Mouse (Mus musculus): Measurements from ENCODE around the gene Fbxo5. TPM values are rescaled to one million over a fixed set of nuclear protein-coding genes. Genes with fewer than 3 reads are reported as not detected.
A peak's percentile ranks its signal among the peaks of the same experiment; 100 is the strongest.

The Fbxo5 gene
- polyA plus RNA-seq, 1 experiment, result 23.1 TPM

GRCm38 (mm10) chr10:5815968-5816367 lies 10.6 kb upstream of the Fbxo5 start:
- Histone ChIP-seq H3K4me3 (ENCODE audit: insufficient read depth, low read length) (no peak overlapping the region), H3K27ac (ENCODE audit: insufficient read depth, low read depth, low read length) (no peak overlapping the region), H3K4me1 (ENCODE audit: control insufficient read depth, insufficient read depth, low read length) (no peaks in the 10 kb centered on the region)
- TF ChIP-seq CTCF (IDR thresholded peaks at IDR 0.05; ENCODE audit: low read depth, low read length) (no peak), POLR2A (IDR thresholded peaks at IDR 0.05; ENCODE audit: borderline replicate concordance, low read depth, low read length) (no peak)

- H3K4me1 ChIP-seq (ENCODE audit: control insufficient read depth, insufficient read depth, low read length), result no peaks in the 10 kb centered on the region
- TF ChIP-seq CTCF (IDR thresholded peaks at IDR 0.05; ENCODE audit: low read depth, low read length) (no peak), POLR2A (IDR thresholded peaks at IDR 0.05; ENCODE audit: borderline replicate concordance, low read depth, low read length) (no peak)
- H3K4me3 ChIP-seq (ENCODE audit: insufficient read depth, low read length), result no peak overlapping the region
- H3K27ac ChIP-seq (ENCODE audit: insufficient read depth, low read depth, low read length), result no peak overlapping the region
These were observed 8.3 kb upstream of the Fbxo5 start for GRCm38 (mm10) chr10:5813724-5814123.

GRCm38 (mm10) chr10:5807683-5808082 lies 2.3 kb upstream of the Fbxo5 start:
- TF ChIP-seq CTCF (IDR thresholded peaks at IDR 0.05; ENCODE audit: low read depth, low read length) (no peak), POLR2A (IDR thresholded peaks at IDR 0.05; ENCODE audit: borderline replicate concordance, low read depth, low read length) (no peak)
- no peak overlapping the region for H3K4me3 ChIP-seq (ENCODE audit: insufficient read depth, low read length)
- peaks cover 14% of the 10 kb centered on the region for H3K4me1 ChIP-seq (ENCODE audit: control insufficient read depth, insufficient read depth, low read length)
- peak overlapping the region; percentile 91 for H3K27ac ChIP-seq (ENCODE audit: insufficient read depth, low read depth, low read length)

GRCm38 (mm10) chr10:5806996-5807395 lies 1.6 kb upstream of the Fbxo5 start:
- no peak for TF ChIP-seq CTCF (IDR thresholded peaks at IDR 0.05; ENCODE audit: low read depth, low read length)
- no peak for TF ChIP-seq POLR2A (IDR thresholded peaks at IDR 0.05; ENCODE audit: borderline replicate concordance, low read depth, low read length)
- Histone ChIP-seq H3K27ac (ENCODE audit: insufficient read depth, low read depth, low read length) (peak overlapping the region; percentile 91), H3K4me1 (ENCODE audit: control insufficient read depth, insufficient read depth, low read length) (peaks cover 17% of the 10 kb centered on the region), H3K4me3 (ENCODE audit: insufficient read depth, low read length) (no peak overlapping the region)

GRCm38 (mm10) chr10:5806416-5806815 lies 1.0 kb upstream of the Fbxo5 start:
- H3K4me1 ChIP-seq (ENCODE audit: control insufficient read depth, insufficient read depth, low read length), result peaks cover 17% of the 10 kb centered on the region
- H3K27ac ChIP-seq (ENCODE audit: insufficient read depth, low read depth, low read length), result peak overlapping the region; percentile 91
- TF ChIP-seq CTCF (IDR thresholded peaks at IDR 0.05; ENCODE audit: low read depth, low read length) (no peak), POLR2A (IDR thresholded peaks at IDR 0.05; ENCODE audit: borderline replicate concordance, low read depth, low read length) (no peak)
- peak overlapping the region; percentile 61 for H3K4me3 ChIP-seq (ENCODE audit: insufficient read depth, low read length)

- Histone ChIP-seq H3K4me3 (ENCODE audit: insufficient read depth, low read length) (peak overlapping the region; percentile 73), H3K27ac (ENCODE audit: insufficient read depth, low read depth, low read length) (peak overlapping the region; percentile 91), H3K4me1 (ENCODE audit: control insufficient read depth, insufficient read depth, low read length) (peaks cover 19% of the 10 kb centered on the region)
- TF ChIP-seq POLR2A (IDR thresholded peaks at IDR 0.05; ENCODE audit: borderline replicate concordance, low read depth, low read length) (no peak), CTCF (IDR thresholded peaks at IDR 0.05; ENCODE audit: low read depth, low read length) (no peak)
These were observed 419 bp upstream of the Fbxo5 start for GRCm38 (mm10) chr10:5805731-5806307.

GRCm38 (mm10) chr10:5804691-5805156 lies 676 bp downstream of the Fbxo5 start:
- H3K27ac ChIP-seq (ENCODE audit: insufficient read depth, low read depth, low read length), result peak overlapping the region; percentile 72
- peaks cover 20% of the 10 kb centered on the region for H3K4me1 ChIP-seq (ENCODE audit: control insufficient read depth, insufficient read depth, low read length)
- peak overlapping the region; percentile 95 for H3K4me3 ChIP-seq (ENCODE audit: insufficient read depth, low read length)
- no peak for TF ChIP-seq POLR2A (IDR thresholded peaks at IDR 0.05; ENCODE audit: borderline replicate concordance, low read depth, low read length)
- TF ChIP-seq CTCF (IDR thresholded peaks at IDR 0.05; ENCODE audit: low read depth, low read length), result no peak

GRCm38 (mm10) chr10:5803739-5804138 lies 1.7 kb downstream of the Fbxo5 start:
- peaks cover 20% of the 10 kb centered on the region for H3K4me1 ChIP-seq (ENCODE audit: control insufficient read depth, insufficient read depth, low read length)
- H3K4me3 ChIP-seq (ENCODE audit: insufficient read depth, low read length), result peak overlapping the region; percentile 61
- no peak for TF ChIP-seq POLR2A (IDR thresholded peaks at IDR 0.05; ENCODE audit: borderline replicate concordance, low read depth, low read length)
- no peak for TF ChIP-seq CTCF (IDR thresholded peaks at IDR 0.05; ENCODE audit: low read depth, low read length)
- no peak overlapping the region for H3K27ac ChIP-seq (ENCODE audit: insufficient read depth, low read depth, low read length)

GRCm38 (mm10) chr10:5802866-5803265 lies 2.5 kb downstream of the Fbxo5 start:
- H3K27ac ChIP-seq (ENCODE audit: insufficient read depth, low read depth, low read length), result no peak overlapping the region
- peaks cover 17% of the 10 kb centered on the region for H3K4me1 ChIP-seq (ENCODE audit: control insufficient read depth, insufficient read depth, low read length)
- H3K4me3 ChIP-seq (ENCODE audit: insufficient read depth, low read length), result peak overlapping the region; percentile 54
- TF ChIP-seq CTCF (IDR thresholded peaks at IDR 0.05; ENCODE audit: low read depth, low read length), result no peak
- no peak for TF ChIP-seq POLR2A (IDR thresholded peaks at IDR 0.05; ENCODE audit: borderline replicate concordance, low read depth, low read length)

GRCm38 (mm10) chr10:5800490-5800889 lies 4.9 kb downstream of the Fbxo5 start:
- TF ChIP-seq POLR2A (IDR thresholded peaks at IDR 0.05; ENCODE audit: borderline replicate concordance, low read depth, low read length), result no peak
- TF ChIP-seq CTCF (IDR thresholded peaks at IDR 0.05; ENCODE audit: low read depth, low read length), result no peak
- Histone ChIP-seq H3K4me3 (ENCODE audit: insufficient read depth, low read length) (no peak overlapping the region), H3K27ac (ENCODE audit: insufficient read depth, low read depth, low read length) (no peak overlapping the region), H3K4me1 (ENCODE audit: control insufficient read depth, insufficient read depth, low read length) (peaks cover 12% of the 10 kb centered on the region)

All from bone marrow macrophage, adult 2 months (primary cell).